Mouse (Mus musculus) hindbrain, postnatal 0 days (tissue): ENCODE data around the gene Iffo2. TPM values are rescaled to one million over a fixed set of nuclear protein-coding genes. Genes with fewer than 3 reads are reported as not detected.

ENCODE experiments used
- ATAC-seq: fragments of 200-750 bp; cut with Nextera tagmentation; 2 replicates; pipeline ENCODE4 v1.8.0; 2017; ENCODE audit warnings: mild to moderate bottlenecking, moderate TSS enrichment, moderate library complexity
- DNase-seq: peaks from one replicate; pipeline ENCODE4 v3.0.0-alpha.2; 2015; ENCODE audit warnings: low spot score
- H3K27ac ChIP-seq: fragments of 300-500 bp; sonication (generic); 2 replicates; pipeline ENCODE4 v1.5.1; 2014; ENCODE audit warnings: mild to moderate bottlenecking
- H3K27me3 ChIP-seq: fragments of 300-500 bp; sonication (generic); 2 replicates; pipeline ENCODE4 v1.6.1; 2014; ENCODE audit warnings: low read length, mixed read lengths; ENCODE audit not compliant: insufficient read depth
- H3K36me3 ChIP-seq: fragments of 300-500 bp; sonication (generic); 2 replicates; pipeline ENCODE4 v1.6.1; 2014; ENCODE audit warnings: low read length, mixed read lengths; ENCODE audit not compliant: insufficient read depth
- H3K4me1 ChIP-seq: fragments of 300-500 bp; sonication (generic); 2 replicates; pipeline ENCODE4 v1.6.1; 2014; ENCODE audit warnings: antibody characterized with exemption, low read length, mixed read lengths; ENCODE audit not compliant: insufficient read depth
- H3K4me2 ChIP-seq: fragments of 300-500 bp; sonication (generic); 2 replicates; pipeline ENCODE4 v1.6.1; 2014; ENCODE audit warnings: low read depth, mild to moderate bottlenecking, low read length, moderate library complexity, mixed read lengths
- H3K4me3 ChIP-seq: fragments of 300-500 bp; sonication (generic); 2 replicates; pipeline ENCODE4 v1.5.1; 2014; ENCODE audit warnings: low read length
- H3K9ac ChIP-seq: fragments of 300-500 bp; sonication (generic); replicated peaks from 2 replicates; pipeline ENCODE4 v1.6.1; 2014; ENCODE audit warnings: mild to moderate bottlenecking, low read length, moderate library complexity, mixed read lengths
- H3K9me3 ChIP-seq: fragments of 300-500 bp; sonication (generic); 2 replicates; pipeline ENCODE4 v1.6.1; 2016; ENCODE audit warnings: low read length, mixed read lengths
- CTCF ChIP-seq: IDR thresholded peaks from 2 replicates; pipeline ENCODE4 v1.5.1; 2016; ENCODE audit warnings: antibody characterized with exemption, control low read depth, low read depth
- WGBS: fragments of 180-500 bp; shearing (Covaris S2); extraction: QIAGEN DNeasy Blood & Tissue Kit; methylation state at CpG from one replicate; pipeline ENCODE4 v1.1.7; 2014; 5-methylcytosine and 5-hydroxymethylcytosine counted together
- polyA plus RNA-seq: library from polyadenylated mRNA; unstranded; fragments of >200 nt; fragmentation: Nextera tagmentation; extraction: Ambion mirVana; gene quantifications from 2 replicates; pipeline ENCODE4 v1.2.1, GENCODE M21; 2015
- total RNA-seq: library from RNA; depleted of rRNA; stranded (reverse); fragments of >200 nt; gene quantifications from 2 replicates; pipeline ENCODE4 v1.2.3, GENCODE M21; 2014

Gene Iffo2
- total and polyA plus RNA-seq, 2 experiments from 2014 or later: 6.8 to 14.4 TPM

- no peak for TF ChIP-seq CTCF
- no peak overlapping the region for H3K27ac ChIP-seq
- peak; percentile 92 for ATAC-seq
- peak; percentile 73 for DNase-seq
- no peak overlapping the region for H3K9ac ChIP-seq
- no peak overlapping the region for H3K4me2 ChIP-seq
- no peak overlapping the region for H3K4me3 ChIP-seq
- no peaks in the 10 kb centered on the region for H3K27me3 ChIP-seq
- H3K9me3 ChIP-seq: no peaks in the 10 kb centered on the region
- H3K36me3 ChIP-seq: no peaks in the 10 kb centered on the region
- 0 out of 2 replicates have a peak, but pooled peaks cover 5% of the 10 kb centered on the region for H3K4me1 ChIP-seq
- 37% methylated on average over 12 of the region's 12 CpGs for WGBS
Measured at GRCm38 (mm10) chr4:139526475-139526874, 3.9 kb upstream of the Iffo2 start.

DNA sequence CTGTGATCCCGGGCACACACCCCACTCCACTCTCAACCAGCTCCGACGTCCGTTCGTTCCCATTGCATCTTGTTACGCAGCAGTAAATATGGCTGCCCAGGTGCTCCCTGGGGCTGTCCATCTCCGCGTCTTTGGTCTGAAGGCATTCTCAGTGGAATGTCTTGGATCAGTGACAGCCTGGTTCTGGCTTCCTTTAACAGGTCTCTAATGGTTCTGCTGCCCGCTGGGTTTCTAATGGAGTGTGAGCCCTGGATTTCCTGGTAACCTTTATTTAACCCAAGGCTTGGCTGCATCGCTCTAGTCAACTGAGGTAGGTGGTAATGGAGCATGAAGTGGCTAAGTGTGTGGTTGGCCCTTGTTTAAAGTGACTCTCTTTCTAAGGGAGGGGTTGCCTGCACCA is 1.7 kb downstream of the Iffo2 start:
- Histone ChIP-seq H3K4me2 (no peak overlapping the region), H3K36me3 (no peaks in the 10 kb centered on the region), H3K9ac (no peak overlapping the region), H3K27ac (no peak overlapping the region), H3K4me3 (no peak overlapping the region), H3K4me1 (no peaks in the 10 kb centered on the region), H3K9me3 (no peaks in the 10 kb centered on the region), H3K27me3 (no peaks in the 10 kb centered on the region)
- no peak for TF ChIP-seq CTCF
- no peak for DNase-seq
- no peak for ATAC-seq
- 91% methylated on average over 10 of the region's 10 CpGs for WGBS

DNA sequence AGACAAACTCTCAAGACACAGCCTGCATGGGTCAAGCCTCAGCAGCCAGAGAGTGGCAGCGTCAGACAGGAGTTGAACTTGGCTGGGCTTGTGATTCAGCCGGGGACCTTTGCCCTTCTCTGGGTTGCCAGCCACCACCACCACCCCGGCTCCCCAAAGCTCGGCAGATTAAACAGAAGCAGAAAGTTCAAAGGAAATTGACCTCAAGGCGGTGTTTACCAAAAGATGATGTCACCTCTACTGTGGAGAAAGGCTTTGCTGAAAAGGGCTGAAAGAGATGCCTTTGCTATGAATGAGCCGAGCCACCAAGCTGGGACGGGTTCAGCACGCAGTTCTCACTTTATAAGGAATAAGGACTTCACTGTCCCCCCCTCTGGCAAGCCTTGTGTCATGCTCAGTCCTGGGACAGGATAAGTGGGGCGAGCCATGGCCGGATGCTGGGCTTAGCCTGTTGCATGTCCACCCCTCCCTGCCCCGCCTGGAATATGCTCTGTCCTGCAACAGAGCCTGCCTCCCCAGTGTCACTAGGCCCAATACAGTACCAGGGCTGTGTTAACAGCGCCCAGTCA is 4.9 kb downstream of the Iffo2 start:
- DNase-seq: peak; percentile 46
- no peak overlapping the region for H3K4me3 ChIP-seq
- 33% methylated on average over 12 of the region's 12 CpGs for WGBS

DNA sequence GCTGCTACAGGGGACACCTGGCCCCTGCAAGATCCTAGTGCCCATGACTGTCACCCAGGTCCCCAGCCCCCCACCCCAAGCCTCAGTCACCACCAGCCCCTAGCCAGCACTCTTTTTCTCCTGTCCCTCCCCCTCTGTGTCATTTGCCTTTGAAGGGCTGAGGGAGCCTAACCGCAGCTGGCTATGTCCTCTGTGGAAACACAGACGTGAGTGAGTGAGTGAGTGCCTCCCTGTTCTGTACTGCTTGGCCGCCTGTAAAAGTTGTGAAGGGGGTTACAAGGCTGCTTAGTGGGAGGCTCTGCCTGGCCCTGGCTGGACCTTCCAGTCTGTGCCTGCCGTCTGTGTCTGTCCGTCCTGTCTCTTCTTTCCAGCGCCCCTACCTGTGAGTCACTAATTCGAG is 5.4 kb downstream of the Iffo2 start:
- 49% methylated on average over 7 of the region's 7 CpGs for WGBS
- no peak overlapping the region for H3K4me2 ChIP-seq
- no peak overlapping the region for H3K4me3 ChIP-seq
- no peaks in the 10 kb centered on the region for H3K36me3 ChIP-seq
- H3K27me3 ChIP-seq: no peaks in the 10 kb centered on the region
- H3K4me1 ChIP-seq: no peaks in the 10 kb centered on the region
- TF ChIP-seq CTCF: no peak
- ATAC-seq (peak; percentile 38), DNase-seq (no peak)
- H3K9me3 ChIP-seq: no peaks in the 10 kb centered on the region
- H3K27ac ChIP-seq: peak overlapping the region; percentile 32; the same call in 1 of the 2 replicates
- no peak overlapping the region for H3K9ac ChIP-seq

More for the DNA sequence above, 4.9 kb downstream of the Iffo2 start:
- H3K27me3 ChIP-seq: no peaks in the 10 kb centered on the region
- TF ChIP-seq CTCF: no peak
- ATAC-seq: peak; percentile 81
- H3K4me2 ChIP-seq: no peak overlapping the region
- no peaks in the 10 kb centered on the region for H3K4me1 ChIP-seq
- H3K9ac ChIP-seq: no peak overlapping the region
- H3K9me3 ChIP-seq: no peaks in the 10 kb centered on the region
- H3K36me3 ChIP-seq: no peaks in the 10 kb centered on the region
- H3K27ac ChIP-seq: peak overlapping the region; percentile 32; the same call in 1 of the 2 replicates

- peak; percentile 14 for DNase-seq
- 76% methylated on average over 9 of the region's 9 CpGs for WGBS
- H3K4me2 ChIP-seq: no peak overlapping the region
- no peak for TF ChIP-seq CTCF
- no peak overlapping the region for H3K4me3 ChIP-seq
- no peak overlapping the region for H3K27ac ChIP-seq
- no peaks in the 10 kb centered on the region for H3K4me1 ChIP-seq
- no peaks in the 10 kb centered on the region for H3K9me3 ChIP-seq
- no peak overlapping the region for H3K9ac ChIP-seq
- H3K27me3 ChIP-seq: no peaks in the 10 kb centered on the region
- ATAC-seq: no peak
- H3K36me3 ChIP-seq: no peaks in the 10 kb centered on the region
Measured at GRCm38 (mm10) chr4:139536706-139537105, 6.4 kb downstream of the Iffo2 start.

DNA sequence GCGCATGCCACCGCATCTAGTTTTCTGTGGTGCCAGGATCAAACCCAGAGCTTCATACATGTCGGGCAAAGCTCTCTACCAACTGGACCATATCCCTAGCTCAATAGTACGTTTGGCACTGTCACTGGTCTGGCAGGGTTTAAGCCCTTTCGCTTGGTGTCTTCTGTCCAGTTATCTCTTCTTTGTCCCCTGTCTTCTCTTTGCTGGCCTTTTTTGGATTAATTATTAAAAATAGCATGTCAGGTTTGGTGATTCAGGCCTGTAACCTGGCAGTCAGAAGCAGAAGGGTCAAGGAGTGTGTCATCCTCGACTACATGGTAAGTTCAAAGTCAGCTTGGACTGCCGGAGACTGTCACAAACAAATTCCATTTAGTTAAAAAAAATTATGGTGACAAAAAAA is 10.4 kb downstream of the Iffo2 start:
- no peak overlapping the region for H3K9ac ChIP-seq
- DNase-seq (no peak), ATAC-seq (no peak)
- no peak overlapping the region for H3K27ac ChIP-seq
- no peaks in the 10 kb centered on the region for H3K36me3 ChIP-seq
- H3K27me3 ChIP-seq: no peaks in the 10 kb centered on the region
- no peaks in the 10 kb centered on the region for H3K9me3 ChIP-seq
- H3K4me3 ChIP-seq: no peak overlapping the region
- no peaks in the 10 kb centered on the region for H3K4me1 ChIP-seq
- TF ChIP-seq CTCF: no peak
- no peak overlapping the region for H3K4me2 ChIP-seq
- WGBS: 93% methylated on average over 7 of the region's 7 CpGs

DNA sequence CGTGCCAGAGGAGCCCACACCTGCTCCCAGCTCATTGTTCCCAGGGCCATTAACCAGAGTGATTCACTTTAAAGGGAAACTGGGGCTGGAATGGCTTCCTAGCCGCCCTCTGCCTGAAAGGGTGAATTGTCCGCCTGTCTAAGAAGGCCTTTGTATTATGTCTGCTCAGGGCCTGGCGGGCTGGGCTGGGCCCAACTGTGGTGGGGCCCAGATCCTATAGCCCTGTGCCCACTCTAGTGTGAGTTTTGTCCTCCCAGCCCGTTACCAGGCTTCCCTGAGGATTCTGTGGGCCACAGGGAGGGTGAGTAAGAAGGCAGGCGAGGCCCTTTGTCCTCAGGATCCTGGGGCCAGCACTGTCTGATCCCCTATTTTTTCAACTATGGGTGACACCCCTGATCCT is 15.4 kb downstream of the Iffo2 start:
- WGBS: 49% methylated on average over 6 of the region's 6 CpGs
- TF ChIP-seq CTCF: no peak
- H3K4me1 ChIP-seq: no peaks in the 10 kb centered on the region
- H3K27ac ChIP-seq: no peak overlapping the region
- H3K4me2 ChIP-seq: no peak overlapping the region
- no peak overlapping the region for H3K9ac ChIP-seq
- H3K4me3 ChIP-seq: no peak overlapping the region
- H3K36me3 ChIP-seq: no peaks in the 10 kb centered on the region
- ATAC-seq (no peak), DNase-seq (no peak)
- H3K9me3 ChIP-seq: no peaks in the 10 kb centered on the region
- H3K27me3 ChIP-seq: no peaks in the 10 kb centered on the region
